Mouse (Mus musculus): ENCODE data around the gene Padi1. TPM values are rescaled to one million over a fixed set of nuclear protein-coding genes. Genes with fewer than 3 reads are reported as not detected.

Gene Padi1
- polyA plus RNA-seq, 1 experiment, result 0.01 TPM

DNA sequence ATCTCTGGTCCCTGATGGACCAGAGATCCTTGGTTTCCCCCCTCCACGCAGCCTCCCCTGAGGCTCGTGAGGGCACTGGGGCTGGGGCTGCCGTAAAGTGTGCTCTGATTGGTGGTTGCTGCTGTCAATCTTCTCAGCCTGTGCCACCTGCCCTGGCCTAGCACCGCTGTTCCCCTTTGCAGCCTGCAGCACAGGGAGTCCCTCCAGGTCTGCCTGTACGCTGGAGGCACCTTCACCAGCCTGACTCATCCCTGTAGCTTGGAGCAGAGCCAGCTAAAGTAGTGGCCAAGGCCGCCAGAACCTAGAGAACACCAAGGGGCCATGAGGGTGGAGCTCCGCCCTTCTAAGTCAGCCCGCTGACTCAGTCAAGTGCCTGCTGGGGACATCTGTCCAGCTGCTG, 7.7 kb downstream of the Padi1 start:
- H3K27me3 ChIP-seq (ENCODE audit: control insufficient read depth, insufficient read depth, insufficient read length), result peaks cover 3% of the 10 kb centered on the region
- H3K79me3 ChIP-seq (ENCODE audit: low read depth), result no peaks in the 10 kb centered on the region
- H3K36me3 ChIP-seq (ENCODE audit: control insufficient read depth, insufficient read depth), result no peaks in the 10 kb centered on the region
- H3K4me3 ChIP-seq (ENCODE audit: insufficient read depth, poor library complexity, severe bottlenecking), result no peak overlapping the region
- no peak overlapping the region for H3ac ChIP-seq (ENCODE audit: control insufficient read depth, insufficient read length, low read depth)
- H3K79me2 ChIP-seq (ENCODE audit: control insufficient read depth, insufficient read depth), result no peaks in the 10 kb centered on the region
- no peak for TF ChIP-seq CEBPB (IDR thresholded peaks at IDR 0.05; ENCODE audit: low read depth)
- no peak for TF ChIP-seq MAX (IDR thresholded peaks at IDR 0.05)
- no peak for TF ChIP-seq CTCF (IDR thresholded peaks at IDR 0.05; ENCODE audit: control insufficient read depth, insufficient read depth, insufficient read length)
- no peak for TF ChIP-seq USF1 (IDR thresholded peaks at IDR 0.05; ENCODE audit: low read depth)
- TF ChIP-seq MYOD1 (IDR thresholded peaks at IDR 0.05; ENCODE audit: control insufficient read depth, insufficient read length, low read depth), result no peak
- no peak for TF ChIP-seq FOSL1 (IDR thresholded peaks at IDR 0.05; ENCODE audit: insufficient read depth, low read length, poor library complexity, severe bottlenecking)
- no peak for TF ChIP-seq MYOG (IDR thresholded peaks at IDR 0.05; ENCODE audit: control insufficient read depth, extremely low read depth, insufficient read length)

DNA sequence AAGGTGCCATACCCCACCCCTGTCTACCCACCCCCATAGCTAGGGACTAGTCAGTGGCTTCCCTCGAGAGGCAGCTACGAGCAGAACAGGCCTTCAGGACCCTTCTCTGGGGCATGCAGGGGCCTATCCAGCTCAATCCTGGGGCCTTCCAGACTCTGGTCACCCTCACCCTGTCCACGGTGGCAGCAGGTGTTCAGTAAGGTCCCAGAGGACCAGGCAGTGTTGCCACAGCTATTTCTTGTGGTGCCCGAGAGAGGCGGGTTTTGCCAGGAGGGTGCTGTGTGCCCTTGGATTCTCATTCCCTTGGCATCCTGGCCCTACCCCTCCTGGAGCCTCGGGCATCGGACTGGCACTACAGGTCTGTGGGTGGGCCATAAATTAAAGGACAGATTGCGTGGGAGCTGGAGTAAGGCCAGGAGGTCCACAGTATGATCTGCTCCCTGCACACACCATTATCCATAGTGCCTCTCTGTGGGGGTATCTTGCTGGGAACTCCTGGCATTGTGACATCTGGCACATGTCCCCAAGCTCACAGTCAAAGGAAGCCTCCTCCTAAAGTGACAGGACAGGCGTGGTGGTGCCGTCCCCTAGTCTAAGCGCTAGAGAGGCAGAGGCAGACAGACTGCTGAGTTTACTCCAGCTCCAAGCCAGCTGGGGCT, 9.2 kb downstream of the Padi1 start:
- H3K27me3 ChIP-seq (ENCODE audit: control insufficient read depth, insufficient read depth, insufficient read length), result peaks cover 6% of the 10 kb centered on the region
- no peak overlapping the region for H3K4me3 ChIP-seq (ENCODE audit: insufficient read depth, poor library complexity, severe bottlenecking)
- no peak overlapping the region for H3ac ChIP-seq (ENCODE audit: control insufficient read depth, insufficient read length, low read depth)
- H3K79me3 ChIP-seq (ENCODE audit: low read depth), result no peaks in the 10 kb centered on the region
- no peaks in the 10 kb centered on the region for H3K36me3 ChIP-seq (ENCODE audit: control insufficient read depth, insufficient read depth)
- H3K79me2 ChIP-seq (ENCODE audit: control insufficient read depth, insufficient read depth), result no peaks in the 10 kb centered on the region
- TF ChIP-seq USF1 (IDR thresholded peaks at IDR 0.05; ENCODE audit: low read depth) (no peak), MYOD1 (IDR thresholded peaks at IDR 0.05; ENCODE audit: control insufficient read depth, insufficient read length, low read depth) (peak; percentile 41)

- no peaks in the 10 kb centered on the region for H3K79me2 ChIP-seq (ENCODE audit: control insufficient read depth, insufficient read depth)
- H3K79me3 ChIP-seq (ENCODE audit: low read depth), result no peaks in the 10 kb centered on the region
- TF ChIP-seq USF1 (IDR thresholded peaks at IDR 0.05; ENCODE audit: low read depth), result no peak
- no peak for TF ChIP-seq MAX (IDR thresholded peaks at IDR 0.05)
- no peak for TF ChIP-seq FOSL1 (IDR thresholded peaks at IDR 0.05; ENCODE audit: insufficient read depth, low read length, poor library complexity, severe bottlenecking)
- TF ChIP-seq MYOD1 (IDR thresholded peaks at IDR 0.05; ENCODE audit: control insufficient read depth, insufficient read length, low read depth), result no peak
- no peak for TF ChIP-seq MYOG (IDR thresholded peaks at IDR 0.05; ENCODE audit: control insufficient read depth, extremely low read depth, insufficient read length)
- TF ChIP-seq CEBPB (IDR thresholded peaks at IDR 0.05; ENCODE audit: low read depth), result no peak
- no peak for TF ChIP-seq CTCF (IDR thresholded peaks at IDR 0.05; ENCODE audit: control insufficient read depth, insufficient read depth, insufficient read length)
- no peak overlapping the region for H3K4me3 ChIP-seq (ENCODE audit: insufficient read depth, poor library complexity, severe bottlenecking)
- H3ac ChIP-seq (ENCODE audit: control insufficient read depth, insufficient read length, low read depth), result no peak overlapping the region
- H3K36me3 ChIP-seq (ENCODE audit: control insufficient read depth, insufficient read depth), result no peaks in the 10 kb centered on the region
- peaks cover 6% of the 10 kb centered on the region for H3K27me3 ChIP-seq (ENCODE audit: control insufficient read depth, insufficient read depth, insufficient read length)
Measured at GRCm38 (mm10) chr4:140835682-140836081, 9.9 kb downstream of the Padi1 start.

DNA sequence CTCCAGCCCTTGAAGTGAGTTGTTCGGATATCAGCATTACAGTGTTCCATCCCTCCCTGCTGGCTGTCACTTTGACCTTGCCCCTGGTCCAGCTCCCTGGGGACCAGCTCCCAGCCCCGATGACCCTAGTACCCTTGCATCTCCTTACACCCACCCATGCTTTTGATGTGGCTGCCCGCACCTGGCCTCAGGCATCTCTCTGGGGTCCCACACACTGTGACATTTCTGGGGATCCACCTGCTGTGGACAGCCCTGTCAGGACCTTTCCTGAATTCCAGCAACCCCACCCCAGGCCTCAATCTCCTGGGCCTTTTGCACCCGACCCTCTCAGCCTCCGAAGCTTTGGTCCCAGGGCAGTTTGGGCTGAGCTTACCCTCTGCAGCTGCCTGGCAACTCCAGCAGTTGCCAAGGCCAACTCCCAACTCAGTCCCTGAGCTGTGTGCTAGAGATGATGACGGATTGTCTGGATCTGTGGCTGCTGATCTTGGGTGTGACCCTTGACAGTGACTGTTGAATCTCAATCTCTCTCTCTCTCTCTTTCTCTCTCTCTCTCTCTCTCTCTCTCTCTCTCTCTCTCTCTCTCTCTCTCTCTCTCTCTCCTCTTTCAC, 11.1 kb downstream of the Padi1 start:
- Histone ChIP-seq H3K36me3 (ENCODE audit: control insufficient read depth, insufficient read depth) (no peaks in the 10 kb centered on the region), H3K27me3 (ENCODE audit: control insufficient read depth, insufficient read depth, insufficient read length) (peaks cover 15% of the 10 kb centered on the region), H3K4me3 (ENCODE audit: insufficient read depth, poor library complexity, severe bottlenecking) (no peak overlapping the region), H3K79me3 (ENCODE audit: low read depth) (no peaks in the 10 kb centered on the region), H3ac (ENCODE audit: control insufficient read depth, insufficient read length, low read depth) (no peak overlapping the region), H3K79me2 (ENCODE audit: control insufficient read depth, insufficient read depth) (no peaks in the 10 kb centered on the region)
- TF ChIP-seq MYOG (IDR thresholded peaks at IDR 0.05; ENCODE audit: control insufficient read depth, extremely low read depth, insufficient read length), result no peak
- no peak for TF ChIP-seq MYOD1 (IDR thresholded peaks at IDR 0.05; ENCODE audit: control insufficient read depth, insufficient read length, low read depth)
- no peak for TF ChIP-seq USF1 (IDR thresholded peaks at IDR 0.05; ENCODE audit: low read depth)
- no peak for TF ChIP-seq CTCF (IDR thresholded peaks at IDR 0.05; ENCODE audit: control insufficient read depth, insufficient read depth, insufficient read length)
- TF ChIP-seq FOSL1 (IDR thresholded peaks at IDR 0.05; ENCODE audit: insufficient read depth, low read length, poor library complexity, severe bottlenecking), result no peak
- no peak for TF ChIP-seq CEBPB (IDR thresholded peaks at IDR 0.05; ENCODE audit: low read depth)
- no peak for TF ChIP-seq MAX (IDR thresholded peaks at IDR 0.05)

DNA sequence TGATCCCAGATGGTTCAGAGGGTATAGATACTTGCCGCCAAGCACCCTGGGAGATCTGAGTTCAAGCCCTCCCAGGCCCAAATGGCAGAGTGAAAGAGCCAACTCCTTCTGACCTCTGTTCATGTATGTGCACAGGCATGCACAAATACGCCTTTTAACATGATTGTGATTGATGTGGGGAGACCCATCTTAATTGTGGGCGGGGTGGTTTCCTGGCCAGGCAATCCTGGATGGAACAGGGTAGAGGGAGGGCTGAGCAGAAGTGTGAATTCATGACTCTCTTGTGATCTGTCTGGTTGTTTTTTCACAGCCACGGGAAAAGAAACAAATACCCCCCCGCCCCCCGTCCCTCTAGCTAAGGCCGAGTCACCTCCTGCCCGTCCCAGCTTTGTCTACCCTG, 12.8 kb downstream of the Padi1 start:
- Histone ChIP-seq H3ac (ENCODE audit: control insufficient read depth, insufficient read length, low read depth) (no peak overlapping the region), H3K27me3 (ENCODE audit: control insufficient read depth, insufficient read depth, insufficient read length) (peaks cover 25% of the 10 kb centered on the region)
- TF ChIP-seq FOSL1 (IDR thresholded peaks at IDR 0.05; ENCODE audit: insufficient read depth, low read length, poor library complexity, severe bottlenecking) (no peak), CEBPB (IDR thresholded peaks at IDR 0.05; ENCODE audit: low read depth) (no peak), MYOD1 (IDR thresholded peaks at IDR 0.05; ENCODE audit: control insufficient read depth, insufficient read length, low read depth) (no peak), MYOG (IDR thresholded peaks at IDR 0.05; ENCODE audit: control insufficient read depth, extremely low read depth, insufficient read length) (no peak), CTCF (IDR thresholded peaks at IDR 0.05; ENCODE audit: control insufficient read depth, insufficient read depth, insufficient read length) (no peak), USF1 (IDR thresholded peaks at IDR 0.05; ENCODE audit: low read depth) (no peak), MAX (IDR thresholded peaks at IDR 0.05) (no peak)

More for the DNA sequence above, 12.8 kb downstream of the Padi1 start:
- Histone ChIP-seq H3K79me3 (ENCODE audit: low read depth) (no peaks in the 10 kb centered on the region), H3K36me3 (ENCODE audit: control insufficient read depth, insufficient read depth) (no peaks in the 10 kb centered on the region), H3K4me3 (ENCODE audit: insufficient read depth, poor library complexity, severe bottlenecking) (no peak overlapping the region), H3K79me2 (ENCODE audit: control insufficient read depth, insufficient read depth) (no peaks in the 10 kb centered on the region)

Measured in C2C12 (cell line).